Mouse (Mus musculus) erythroblast, embryonic 14.5 days (primary cell): Measurements from ENCODE around the gene Alox12e.

Experiments used
- GATA1 ChIP-seq: IDR thresholded peaks from 2 replicates; pipeline ENCODE4 v1.6.1; 2012; ENCODE audit warnings: low read length, inconsistent platforms, mixed read lengths
- TAL1 ChIP-seq: IDR thresholded peaks from 3 replicates; pipeline ENCODE4 v1.6.1; 2012; ENCODE audit warnings: low read length, inconsistent platforms, mixed read lengths

- TF ChIP-seq GATA1 (no peak), TAL1 (no peak)
These were observed 56.0 kb downstream of the Alox12e start for GRCm38 (mm10) chr11:70266405-70266804.
